Mouse (Mus musculus) heart, adult 2 months (tissue): ENCODE measurements around the gene Bfsp2.

Experiments
- CTCF ChIP-seq: fragments of 200-600 bp; IDR thresholded peaks from 2 replicates; pipeline ENCODE4 v1.8.1; 2022; ENCODE audit warnings: antibody characterized with exemption, mild to moderate bottlenecking, moderate library complexity
- EP300 ChIP-seq: fragments of 200-500 bp; IDR thresholded peaks from 2 replicates; pipeline ENCODE4 v1.6.1; 2011; ENCODE audit warnings: low read depth, low read length, control low read depth; ENCODE audit not compliant: insufficient read depth
- POLR2A ChIP-seq: fragments of 200-500 bp; IDR thresholded peaks from 2 replicates; pipeline ENCODE4 v1.6.1; 2011; ENCODE audit warnings: mild to moderate bottlenecking, low read depth, low read length, control low read depth; ENCODE audit not compliant: insufficient read depth

GRCm38 (mm10) chr9:103523742-103524403 lies 43.7 kb upstream of the Bfsp2 start:
- no peak for TF ChIP-seq CTCF
- TF ChIP-seq POLR2A, result no peak
- no peak for TF ChIP-seq EP300
